Mouse (Mus musculus) CH12.LX (cell line): ENCODE measurements at regions not wholly inside any gene's neighbourhood (a gene's known extent, or its start where the extent isn't known, plus 50 kb on each side); places are given as distances from the start of the nearest gene placed in this dataset.
A peak's percentile ranks its signal among the peaks of the same experiment; 100 is the strongest.

Experiments
- DNase-seq: peaks from one replicate; pipeline ENCODE4 v3.0.0-alpha.2; 2013; ENCODE audit errors: extremely low read depth
- H3K27ac ChIP-seq: 2 replicates; pipeline ENCODE4 v1.5.1; 2012; ENCODE audit warnings: low read depth, mild to moderate bottlenecking, control low read depth, moderate library complexity; ENCODE audit not compliant: insufficient read depth
- H3K27me3 ChIP-seq: replicated peaks from 2 replicates; pipeline ENCODE3; 2012; ENCODE audit warnings: inconsistent platforms
- H3K36me3 ChIP-seq, 2 experiments: replicated peaks in 1 of 2; 2 replicates each; pipeline versions ENCODE3 to v1.6.1; 2012; ENCODE audit warnings: inconsistent platforms in 1 of 2, low read length in 1 of 2, mild to moderate bottlenecking in 1 of 2, mixed read lengths in 1 of 2, moderate library complexity in 1 of 2; ENCODE audit not compliant: control insufficient read depth in 1 of 2, insufficient read depth in 1 of 2
- H3K4me1 ChIP-seq, 2 experiments: 2 replicates each; pipeline ENCODE4 v1.6.1; 2012; ENCODE audit warnings: inconsistent platforms in 1 of 2, moderate library complexity in 1 of 2; ENCODE audit not compliant: insufficient read depth in 2 of 2, control insufficient read depth in 1 of 2
- H3K4me2 ChIP-seq: 2 replicates; pipeline ENCODE4 v1.6.1; 2012; ENCODE audit warnings: low read depth, mild to moderate bottlenecking, control low read depth; ENCODE audit not compliant: poor library complexity, insufficient read depth, severe bottlenecking
- H3K4me3 ChIP-seq, 3 experiments: fragments of 150-350 bp in 1 of 3; sonication (generic) in 1 of 3; replicated peaks in 1 of 3; 2 replicates each; pipeline versions ENCODE3 to v1.5.1; 2011 to 2012; ENCODE audit warnings: low read depth in 2 of 3, low read length in 2 of 3, mild to moderate bottlenecking in 2 of 3, moderate library complexity in 2 of 3, control low read depth in 1 of 3, improper control_type of control experiment in 1 of 3, inconsistent platforms in 1 of 3, mixed read lengths in 1 of 3; ENCODE audit not compliant: poor library complexity in 1 of 3
- H3K79me2 ChIP-seq: replicated peaks from 2 replicates; pipeline ENCODE4 v1.6.1; 2012; ENCODE audit warnings: mild to moderate bottlenecking, moderate library complexity; ENCODE audit not compliant: control insufficient read depth, poor library complexity, insufficient read depth, severe bottlenecking; ENCODE audit errors: extremely low read depth
- H3K9ac ChIP-seq: 2 replicates; pipeline ENCODE4 v1.6.1; 2012; ENCODE audit warnings: low read depth, mild to moderate bottlenecking, control low read depth, moderate library complexity; ENCODE audit not compliant: insufficient read depth
- H3K9me3 ChIP-seq: replicated peaks from 2 replicates; pipeline ENCODE3; 2012; ENCODE audit warnings: low read length, inconsistent platforms, mixed read lengths
- CHD1 ChIP-seq: IDR thresholded peaks from 2 replicates; pipeline ENCODE4 v1.6.1; 2012; ENCODE audit warnings: low read depth, low read length, improper control_type of control experiment, inconsistent platforms
- CTCF ChIP-seq, 2 experiments: IDR thresholded peaks in 1 of 2; conservative IDR thresholded peaks in 1 of 2; 2 replicates each; pipeline ENCODE4 v1.5.1; 2011 to 2012; ENCODE audit warnings: low read depth in 2 of 2, low read length in 2 of 2, improper control_type of control experiment in 1 of 2, inconsistent platforms in 1 of 2, mild to moderate bottlenecking in 1 of 2, moderate library complexity in 1 of 2
- ELF1 ChIP-seq: IDR thresholded peaks from 2 replicates; pipeline ENCODE4 v1.6.1; 2014; ENCODE audit warnings: low read depth, mild to moderate bottlenecking, inconsistent platforms, low read length, improper control_type of control experiment
- JUN ChIP-seq: IDR thresholded peaks from 2 replicates; pipeline ENCODE4 v1.6.1; 2011; ENCODE audit warnings: low read depth, mild to moderate bottlenecking, low read length, improper control_type of control experiment, moderate library complexity; ENCODE audit not compliant: insufficient read depth
- KAT2A ChIP-seq: IDR thresholded peaks from 2 replicates; pipeline ENCODE4 v1.6.1; 2012; ENCODE audit warnings: low read length, improper control_type of control experiment, inconsistent platforms; ENCODE audit not compliant: insufficient replicate concordance
- MAX ChIP-seq: IDR thresholded peaks from 2 replicates; pipeline ENCODE4 v1.6.1; 2011; ENCODE audit warnings: low read length, improper control_type of control experiment
- MAZ ChIP-seq: IDR thresholded peaks from 2 replicates; pipeline ENCODE4 v1.6.1; 2012; ENCODE audit warnings: low read depth, mild to moderate bottlenecking, inconsistent platforms, low read length, improper control_type of control experiment, moderate library complexity
- NELFE ChIP-seq: IDR thresholded peaks from 2 replicates; pipeline ENCODE4 v1.6.1; 2011; ENCODE audit warnings: low read depth, low read length, improper control_type of control experiment
- POLR2AphosphoS2 ChIP-seq: IDR thresholded peaks from 2 replicates; pipeline ENCODE4 v1.6.1; 2011; ENCODE audit warnings: low read depth, low read length, improper control_type of control experiment
- SMC3 ChIP-seq: IDR thresholded peaks from 2 replicates; pipeline ENCODE4 v1.6.1; 2011; ENCODE audit warnings: low read depth, low read length, improper control_type of control experiment
- USF2 ChIP-seq: conservative IDR thresholded peaks from 2 replicates; pipeline ENCODE4 v1.6.1; 2011; ENCODE audit warnings: low read depth, low read length, improper control_type of control experiment
- ZC3H11A ChIP-seq: IDR thresholded peaks from 2 replicates; pipeline ENCODE4 v1.6.1; 2012; ENCODE audit warnings: low read depth, mild to moderate bottlenecking, inconsistent platforms, low read length, improper control_type of control experiment
- ZKSCAN1 ChIP-seq: IDR thresholded peaks from 2 replicates; pipeline ENCODE4 v1.6.1; 2012; ENCODE audit warnings: low read depth, inconsistent platforms, low read length, improper control_type of control experiment, borderline replicate concordance
- ZMIZ1 ChIP-seq: IDR thresholded peaks from 2 replicates; pipeline ENCODE4 v1.6.1; 2012; ENCODE audit warnings: low read depth, mild to moderate bottlenecking, inconsistent platforms, low read length, improper control_type of control experiment
- dilution Hi-C: fragments of 300-500 bp; cut with MboI; formaldehyde crosslinking; loops from 2 replicates; pipeline ENCODE4 v1.14.3; 2020; ENCODE audit warnings: low sequenced_read_pairs; ENCODE audit not compliant: extremely low pct_unique_long_range_greater_than_20kb, extremely low pct_ligation_motif_present
- in situ Hi-C: fragments of 300-500 bp; cut with MboI; formaldehyde crosslinking; loops from 3 replicates; pipeline ENCODE4 v1.14.3; 2019; ENCODE audit warnings: low sequenced_read_pairs, low pct_ligation_motif_present, low pct_unique_long_range_greater_than_20kb, mixed read lengths

DNA sequence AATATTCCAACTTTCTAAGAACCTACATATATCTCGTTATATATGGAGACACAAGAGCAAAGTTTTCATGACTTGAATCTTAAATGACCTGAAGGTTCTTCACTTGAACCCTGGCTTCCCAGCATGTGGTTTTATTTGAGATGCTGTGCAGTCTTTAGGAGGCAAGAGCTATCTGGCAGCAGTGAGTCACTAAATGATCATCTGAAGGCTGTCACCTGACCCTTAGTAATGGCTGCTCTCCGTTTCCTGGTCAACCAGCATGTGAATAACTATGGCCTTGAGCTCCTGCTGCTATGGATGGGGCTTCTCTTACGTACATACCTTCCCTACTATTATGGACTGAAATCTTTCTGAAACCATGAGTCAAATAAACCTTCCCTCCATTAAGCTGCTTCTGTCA is 149.8 kb upstream of the Zpld1 start:
- TF ChIP-seq ELF1 (no peak), POLR2AphosphoS2 (no peak), KAT2A (no peak), ZMIZ1 (no peak), MAZ (no peak), CTCF (conservative IDR thresholded peaks at IDR 0.05 in 1 of 2, IDR thresholded peaks at IDR 0.05 in 1 of 2; ENCODE audit: low read depth in 2 of 2, low read length in 2 of 2) (no peak), MAX (no peak), ZC3H11A (no peak), JUN (no peak), ZKSCAN1 (no peak), SMC3 (no peak), NELFE (no peak)
- no peaks in the 10 kb centered on the region for H3K27me3 ChIP-seq
- in situ Hi-C loops: no loop called here
- DNase-seq: no peak
- H3K9me3 ChIP-seq: no peaks in the 10 kb centered on the region
- no peak overlapping the region for H3K4me3 ChIP-seq
- dilution Hi-C loops: no loop called here
- no peak overlapping the region for H3K27ac ChIP-seq
- H3K79me2 ChIP-seq: no peaks in the 10 kb centered on the region
- no peaks in the 10 kb centered on the region for H3K36me3 ChIP-seq
- H3K4me1 ChIP-seq: no peaks in the 10 kb centered on the region
- H3K9ac ChIP-seq: no peak overlapping the region
- H3K4me2 ChIP-seq: no peak overlapping the region

GRCm38 (mm10) chr16:55442821-55443581 is 145.2 kb upstream of the Zpld1 start:
- in situ Hi-C loops: no loop called here
- Histone ChIP-seq H3K9ac (no peak overlapping the region), H3K4me3 (no peak overlapping the region), H3K27me3 (no peaks in the 10 kb centered on the region), H3K27ac (no peak overlapping the region), H3K4me1 (no peaks in the 10 kb centered on the region; a peak in 1 of 4 replicates), H3K4me2 (no peak overlapping the region), H3K79me2 (no peaks in the 10 kb centered on the region), H3K9me3 (no peaks in the 10 kb centered on the region), H3K36me3 (no peaks in the 10 kb centered on the region)
- DNase-seq: no peak
- TF ChIP-seq USF2: no peak
- TF ChIP-seq CTCF (conservative IDR thresholded peaks at IDR 0.05 in 1 of 2, IDR thresholded peaks at IDR 0.05 in 1 of 2; ENCODE audit: low read depth in 2 of 2, low read length in 2 of 2): 0 out of 4 replicates have a peak, but pooled peaks of 1 of the 2 experiments have one; percentile 3
- no peak for TF ChIP-seq CHD1
- no peak for TF ChIP-seq SMC3
- TF ChIP-seq ZKSCAN1: no peak
- no peak for TF ChIP-seq MAZ
- dilution Hi-C loops: no loop called here
